Comparison of ENCODE assay signal across 7 mouse cellular contexts in the genomic region with DNA sequence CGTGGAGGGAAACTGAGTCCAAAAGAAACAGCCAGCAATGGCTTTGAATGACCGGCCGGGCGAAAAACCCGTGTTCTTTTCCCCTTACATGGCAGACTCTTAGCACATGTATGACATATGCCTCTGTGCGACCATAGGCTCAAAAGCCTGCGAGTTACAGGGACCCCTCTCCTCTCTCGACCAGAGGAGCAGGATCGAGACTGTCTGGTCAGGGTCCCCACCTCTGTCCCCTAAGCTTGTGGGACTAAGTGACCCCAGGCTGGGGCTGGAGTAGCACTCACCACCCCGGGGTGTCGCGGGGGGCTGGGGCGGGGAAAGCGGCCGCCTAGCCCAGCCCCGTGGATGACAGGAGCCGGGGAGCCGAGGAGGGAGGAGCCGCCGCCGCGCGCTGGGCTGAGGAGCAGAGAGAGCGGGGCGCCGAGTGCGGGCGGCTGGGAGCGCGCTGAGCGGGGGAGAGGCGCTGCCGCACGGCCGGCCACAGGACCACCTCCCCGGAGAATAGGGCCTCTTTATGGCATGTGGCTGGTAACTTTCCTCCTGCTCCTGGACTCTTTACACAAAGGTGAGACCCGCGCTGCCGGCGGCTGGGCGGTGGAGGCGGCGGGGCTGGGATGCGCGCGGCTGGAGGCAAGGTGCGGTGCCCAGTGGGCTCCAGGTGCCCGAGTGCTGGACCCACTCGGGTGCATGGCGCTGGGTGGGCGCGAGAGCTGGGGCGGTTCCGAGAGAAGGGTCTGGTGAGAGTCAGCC. TPM values are rescaled to one million over a fixed set of nuclear protein-coding genes. Genes with fewer than 3 reads are reported as not detected.
DNase-seq lines count a peak whose midpoint lies in the region; ATAC-seq and TF ChIP-seq lines count a peak whose summit lies in the region.

No protein-coding gene starts in this region.

- no peak for TF ChIP-seq POLR2A in lung, adult 2 months (IDR thresholded peaks at IDR 0.05; ENCODE audit: borderline replicate concordance, extremely low read depth, low read depth, low read length)
- TF ChIP-seq POLR2A in cortical plate, adult 2 months (IDR thresholded peaks at IDR 0.05; ENCODE audit: extremely low read depth, insufficient read depth, low read length), result no peak

- H3K9me3 ChIP-seq in lung, embryonic 15.5 days, result no peaks in the 10 kb centered on the region
- no peaks in the 10 kb centered on the region for H3K9me3 ChIP-seq in hindbrain, embryonic 13.5 days

- H3K9ac ChIP-seq in lung, embryonic 15.5 days, result no peak overlapping the region
- peak overlapping the region; percentile 86 for H3K9ac ChIP-seq in hindbrain, embryonic 13.5 days

- no peaks in the 10 kb centered on the region for H3K36me3 ChIP-seq in lung, embryonic 15.5 days
- H3K36me3 ChIP-seq in hindbrain, embryonic 13.5 days, result no peaks in the 10 kb centered on the region

- TF ChIP-seq CTCF in lung, adult 2 months (IDR thresholded peaks at IDR 0.05; ENCODE audit: insufficient read depth, low read length), result no peak
- no peak for TF ChIP-seq CTCF in cortical plate, adult 2 months (IDR thresholded peaks at IDR 0.05; ENCODE audit: extremely low read depth, insufficient read depth, low read length)

- no peak overlapping the region for H3K27ac ChIP-seq in lung, embryonic 15.5 days
- H3K27ac ChIP-seq in cortical plate, adult 2 months (ENCODE audit: insufficient read depth, low read length), result 0 out of 2 replicates have a peak overlapping the region, but pooled peaks have one; percentile 20
- H3K27ac ChIP-seq in hindbrain, embryonic 13.5 days, result peak overlapping the region; percentile 92

- H3K27me3 ChIP-seq in lung, embryonic 15.5 days, result peaks cover 53% of the 10 kb centered on the region
- H3K27me3 ChIP-seq in hindbrain, embryonic 13.5 days, result peaks cover 60% of the 10 kb centered on the region

- H3K4me3 ChIP-seq in lung, embryonic 15.5 days, result peak overlapping the region; percentile 36
- H3K4me3 ChIP-seq in lung, adult 2 months (replicated peaks; ENCODE audit: extremely low read depth, low read depth, low read length), result no peak overlapping the region
- peak overlapping the region; percentile 95 for H3K4me3 ChIP-seq in cortical plate, adult 2 months (ENCODE audit: insufficient read depth, low read length)
- H3K4me3 ChIP-seq in hindbrain, embryonic 13.5 days, result peak overlapping the region; percentile 62

- no peak for ATAC-seq in lung, embryonic 15.5 days (ENCODE audit: borderline replicate concordance, extremely low read depth, low FRiP score, low TSS enrichment)
- ATAC-seq in hindbrain, embryonic 13.5 days (ENCODE audit: low FRiP score), result peak; percentile 47
- ATAC-seq in megakaryocyte progenitor cell, adult 5-6 weeks (replicated peaks; ENCODE audit: poor library complexity), result peak; percentile 37; the same call in 1 of the 2 replicates

- peaks cover 10% of the 10 kb centered on the region; the same call in 1 of the 2 replicates for H3K4me1 ChIP-seq in lung, embryonic 15.5 days
- no peaks in the 10 kb centered on the region for H3K4me1 ChIP-seq in lung, adult 2 months (ENCODE audit: control insufficient read depth, insufficient read depth, low read length)
- H3K4me1 ChIP-seq in cortical plate, adult 2 months (ENCODE audit: control insufficient read depth, insufficient read depth, low read length), result peaks cover 7% of the 10 kb centered on the region; the same call in 1 of the 2 replicates
- H3K4me1 ChIP-seq in hindbrain, embryonic 13.5 days (replicated peaks), result peaks cover 51% of the 10 kb centered on the region

- DNase-seq in lung, adult 2 months, result no peak
- peak; percentile 57 for DNase-seq in testis, postnatal 10 days (ENCODE audit: low spot score)
- DNase-seq in ovary, postnatal 36 days (ENCODE audit: low spot score), result no peak

- peak overlapping the region; percentile 63 for H3K4me2 ChIP-seq in lung, embryonic 15.5 days
- H3K4me2 ChIP-seq in hindbrain, embryonic 13.5 days, result peak overlapping the region; percentile 78

- 2% methylated on average over 47 of the region's 54 CpGs for WGBS in lung, embryonic 15.5 days
- WGBS in lung, adult 2 months, result 2% methylated on average over 54 of the region's 54 CpGs
- WGBS in hindbrain, embryonic 13.5 days, result 3% methylated on average over 41 of the region's 54 CpGs

RNA-seq across cellular contexts. Expression of gene Dscaml1, which starts 3.7 kb away (rescaled TPM):
- polyA plus RNA-seq in lung, embryonic 15.5 days (2015; fragmentation: Nextera tagmentation; extraction: Ambion mirVana), result 0.10 and 0.27 TPM in 2 replicates
- polyA plus RNA-seq in lung, adult 2 months (2012; rRNA removed), result 0.35 and 0.38 TPM in 2 replicates
- polyA plus RNA-seq in cortical plate, adult 2 months (2012; rRNA removed), result 29.7 and 30.0 TPM in 2 replicates
- 11.1 and 11.2 TPM in 2 replicates for polyA plus RNA-seq in hindbrain, embryonic 13.5 days (2015; fragmentation: Nextera tagmentation; extraction: Ambion mirVana)
- not detected in 2 replicates for total RNA-seq in megakaryocyte progenitor cell, adult 5-6 weeks (2015)
- not detected in 2 replicates for total RNA-seq in megakaryocyte progenitor cell, adult 5-6 weeks (2017)

RNA-seq across cellular contexts. Expression of gene Fxyd2, which starts 30.7 kb away (rescaled TPM):
- 1.7 and 3.3 TPM in 2 replicates for polyA plus RNA-seq in lung, embryonic 15.5 days (2015; fragmentation: Nextera tagmentation; extraction: Ambion mirVana)
- polyA plus RNA-seq in lung, adult 2 months (2012; rRNA removed), result 8.5 and 8.8 TPM in 2 replicates
- polyA plus RNA-seq in cortical plate, adult 2 months (2012; rRNA removed), result 14.4 and 16.9 TPM in 2 replicates
- 4.5 and 6.4 TPM in 2 replicates for polyA plus RNA-seq in hindbrain, embryonic 13.5 days (2015; fragmentation: Nextera tagmentation; extraction: Ambion mirVana)
- total RNA-seq in megakaryocyte progenitor cell, adult 5-6 weeks (2015), result 0.78 and 0.79 TPM in 2 replicates
- 2.9 TPM in 1 of 2 replicates, not detected in the other for total RNA-seq in megakaryocyte progenitor cell, adult 5-6 weeks (2017)
